Mouse (Mus musculus) stomach, embryonic 14.5 days (tissue): Measurements from ENCODE around the gene Tfap4. TPM values are rescaled to one million over a fixed set of nuclear protein-coding genes. Genes with fewer than 3 reads are reported as not detected.
"Not testable (repeated sequence)": the region's sequence is repeated elsewhere in the genome, so short reads cannot be mapped to it uniquely, and the experiment has no call there.

Source experiments
- ATAC-seq: fragments of 200-750 bp; cut with Nextera tagmentation; 2 replicates; pipeline ENCODE4 v1.8.0; 2017; ENCODE audit warnings: low read depth, moderate TSS enrichment; ENCODE audit not compliant: insufficient number of reproducible peaks, insufficient read depth, low FRiP score
- H3K27ac ChIP-seq: fragments of 300-500 bp; sonication (generic); 2 replicates; pipeline ENCODE4 v1.5.1; 2014; ENCODE audit warnings: mild to moderate bottlenecking, low read length, moderate library complexity, mixed read lengths
- H3K27me3 ChIP-seq: fragments of 300-500 bp; sonication (generic); 2 replicates; pipeline ENCODE4 v1.6.1; 2014; ENCODE audit warnings: low read length, control low read depth, mixed read lengths; ENCODE audit not compliant: control insufficient read depth, insufficient read depth
- H3K36me3 ChIP-seq: fragments of 300-500 bp; sonication (generic); 2 replicates; pipeline ENCODE4 v1.6.1; 2014; ENCODE audit warnings: mild to moderate bottlenecking, control low read depth, low read length, moderate library complexity, mixed read lengths; ENCODE audit not compliant: control insufficient read depth, insufficient read depth
- H3K4me1 ChIP-seq: fragments of 300-500 bp; sonication (generic); 2 replicates; pipeline ENCODE4 v1.6.1; 2014; ENCODE audit warnings: low read length, control low read depth, mixed read lengths; ENCODE audit not compliant: control insufficient read depth, insufficient read depth
- H3K4me2 ChIP-seq: fragments of 300-500 bp; sonication (generic); replicated peaks from 2 replicates; pipeline ENCODE4 v1.6.1; 2014; ENCODE audit warnings: low read depth, low read length, control low read depth
- H3K4me3 ChIP-seq: fragments of 300-500 bp; sonication (generic); 2 replicates; pipeline ENCODE4 v1.5.1; 2014; ENCODE audit warnings: low read depth, low read length, control low read depth
- H3K9ac ChIP-seq: fragments of 300-500 bp; sonication (generic); replicated peaks from 2 replicates; pipeline ENCODE4 v1.6.1; 2014; ENCODE audit warnings: low read depth, mild to moderate bottlenecking, control low read depth, low read length, moderate library complexity, mixed read lengths
- H3K9me3 ChIP-seq: fragments of 300-500 bp; sonication (generic); 2 replicates; pipeline ENCODE4 v1.6.1; 2016; ENCODE audit warnings: low read depth, low read length, control low read depth; ENCODE audit not compliant: control insufficient read depth
- WGBS: fragments of 180-500 bp; shearing (Covaris S2); extraction: QIAGEN DNeasy Blood & Tissue Kit; methylation state at CpG from one replicate; pipeline ENCODE4 v1.1.7; 2014; 5-methylcytosine and 5-hydroxymethylcytosine counted together
- polyA plus RNA-seq: library from polyadenylated mRNA; unstranded; fragments of >200 nt; fragmentation: Nextera tagmentation; extraction: Ambion mirVana; gene quantifications from 2 replicates; pipeline ENCODE4 v1.2.1, GENCODE M21; 2014

Tfap4 gene
- polyA plus RNA-seq, 1 experiment from 2014 or later = 24.9 TPM

- WGBS = 39% methylated on average over 7 of the region's 7 CpGs
- H3K9me3 ChIP-seq = no peaks in the 10 kb centered on the region; the same call in 1 of the 2 replicates
- H3K4me1 ChIP-seq = 0 out of 2 replicates have a peak, but pooled peaks cover 4% of the 10 kb centered on the region
- no peak overlapping the region for H3K4me3 ChIP-seq
- H3K27me3 ChIP-seq = no peaks in the 10 kb centered on the region
- H3K9ac ChIP-seq = no peak overlapping the region
- H3K4me2 ChIP-seq = 0 out of 2 replicates have a peak overlapping the region, but pooled peaks have one; percentile 2
- H3K36me3 ChIP-seq = peaks cover 18% of the 10 kb centered on the region
- ATAC-seq = no peak
- no peak overlapping the region for H3K27ac ChIP-seq
Measured at GRCm38 (mm10) chr16:4542236-4542774, 17.3 kb downstream of the Tfap4 start.

GRCm38 (mm10) chr16:4541501-4542198 lies 18.0 kb downstream of the Tfap4 start, which contains the start of gene Srl:
Gene Srl, minus strand, starts transcription at chr16:4541816.
- H3K9ac ChIP-seq = peak within 1 kb of the TSS; percentile 50
- H3K4me2 ChIP-seq = peak within 1 kb of the TSS; percentile 48
- peak within 1 kb of the TSS; percentile 15; the same call in 1 of the 2 replicates for H3K27ac ChIP-seq
- peak; percentile 96 for ATAC-seq
- H3K27me3 ChIP-seq = no peaks in the 10 kb centered on the region
- WGBS = under 1% methylated on average over 43 of the region's 43 CpGs
- 0 out of 2 replicates have a peak, but pooled peaks cover 4% of the 10 kb centered on the region for H3K4me1 ChIP-seq
- peak within 1 kb of the TSS; percentile 45 for H3K4me3 ChIP-seq
- H3K9me3 ChIP-seq = no peaks in the 10 kb centered on the region; the same call in 1 of the 2 replicates
- H3K36me3 ChIP-seq = peaks cover 11% of the 10 kb centered on the region

GRCm38 (mm10) chr16:4541033-4541432 lies 18.6 kb downstream of the Tfap4 start:
- peak overlapping the region; percentile 48 for H3K4me2 ChIP-seq
- H3K27ac ChIP-seq = peak overlapping the region; percentile 15; the same call in 1 of the 2 replicates
- peak overlapping the region; percentile 45 for H3K4me3 ChIP-seq
- H3K4me1 ChIP-seq = 0 out of 2 replicates have a peak, but pooled peaks cover 4% of the 10 kb centered on the region
- peaks cover 11% of the 10 kb centered on the region for H3K36me3 ChIP-seq
- H3K9ac ChIP-seq = peak overlapping the region; percentile 50
- no peaks in the 10 kb centered on the region for H3K27me3 ChIP-seq
- H3K9me3 ChIP-seq = no peaks in the 10 kb centered on the region; the same call in 1 of the 2 replicates
- WGBS = 64% methylated on average over 4 of the region's 4 CpGs
- ATAC-seq = no peak

DNA sequence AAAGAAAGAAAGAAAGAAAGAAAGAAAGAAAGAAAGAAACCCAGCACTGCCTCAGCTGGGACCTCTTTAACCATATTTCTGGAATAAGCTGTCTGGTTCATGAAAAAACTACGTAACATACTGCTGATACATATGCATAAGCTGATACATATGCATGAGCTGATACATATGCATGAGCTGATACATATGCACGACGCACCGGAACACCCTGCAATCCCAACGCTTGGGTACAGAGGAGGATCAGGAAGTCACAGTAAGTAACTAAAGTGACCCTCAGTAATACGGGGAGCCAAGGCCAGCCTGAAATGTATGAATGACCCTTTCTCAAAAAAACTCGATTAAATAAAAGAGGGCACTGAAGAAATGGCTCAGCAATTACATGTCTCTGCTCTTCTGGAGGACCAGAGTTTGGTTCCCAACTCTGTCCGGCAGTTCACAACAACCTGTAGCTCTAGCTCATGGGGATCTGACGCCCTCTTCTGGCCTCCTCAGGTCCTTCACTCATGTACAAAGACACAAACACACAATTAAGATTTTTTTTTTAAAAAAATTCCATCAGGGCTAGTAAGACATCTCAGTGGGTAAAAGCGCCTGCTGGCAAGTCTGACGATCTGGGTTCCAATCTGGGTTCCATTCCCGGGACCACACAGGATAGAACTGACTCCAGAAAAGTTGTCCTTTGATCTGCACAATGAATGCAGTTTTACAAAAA lies 19.4 kb downstream of the Tfap4 start:
- no peak for ATAC-seq
- no peak overlapping the region for H3K27ac ChIP-seq
- H3K36me3 ChIP-seq = peaks cover 5% of the 10 kb centered on the region
- H3K4me2 ChIP-seq = no peak overlapping the region
- H3K4me3 ChIP-seq = no peak overlapping the region
- H3K27me3 ChIP-seq = no peaks in the 10 kb centered on the region
- H3K9me3 ChIP-seq = no peaks in the 10 kb centered on the region; the same call in 1 of the 2 replicates
- no peak overlapping the region for H3K9ac ChIP-seq
- 0 out of 2 replicates have a peak, but pooled peaks cover 4% of the 10 kb centered on the region for H3K4me1 ChIP-seq
- 87% methylated on average over 12 of the region's 12 CpGs for WGBS

DNA sequence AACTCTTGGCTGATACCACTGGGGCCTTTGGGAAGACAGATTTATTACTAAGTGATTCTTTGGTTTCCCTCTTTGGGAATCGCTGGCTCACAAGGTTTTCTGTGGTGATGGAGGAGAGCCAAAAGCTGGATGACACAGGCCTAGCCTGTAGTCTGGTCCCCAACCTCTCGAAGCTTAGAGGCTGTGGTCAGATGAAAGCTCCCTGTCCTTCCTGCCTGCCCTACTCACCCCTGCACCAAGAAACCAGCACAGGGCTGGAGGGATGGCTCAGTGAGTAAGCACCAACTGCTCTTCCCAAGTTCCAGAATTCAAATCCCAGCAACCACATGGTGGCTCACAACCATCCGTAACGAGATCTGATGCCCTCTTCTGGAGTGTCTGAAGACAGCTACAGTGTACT lies 20.1 kb downstream of the Tfap4 start:
- no peak overlapping the region for H3K4me2 ChIP-seq
- no peak overlapping the region for H3K27ac ChIP-seq
- H3K9ac ChIP-seq = no peak overlapping the region
- no peaks in the 10 kb centered on the region for H3K27me3 ChIP-seq
- no peaks in the 10 kb centered on the region for H3K36me3 ChIP-seq
- 91% methylated on average over 4 of the region's 4 CpGs for WGBS
- H3K4me3 ChIP-seq = no peak overlapping the region
- no peaks in the 10 kb centered on the region; the same call in 1 of the 2 replicates for H3K9me3 ChIP-seq
- 0 out of 2 replicates have a peak, but pooled peaks cover 4% of the 10 kb centered on the region for H3K4me1 ChIP-seq
- no peak for ATAC-seq

GRCm38 (mm10) chr16:4537616-4538358 lies 21.9 kb downstream of the Tfap4 start:
- Histone ChIP-seq H3K27ac (no peak overlapping the region), H3K36me3 (no peaks in the 10 kb centered on the region), H3K9ac (no peak overlapping the region), H3K27me3 (no peaks in the 10 kb centered on the region), H3K4me3 (no peak overlapping the region), H3K4me1 (0 out of 2 replicates have a peak, but pooled peaks cover 4% of the 10 kb centered on the region), H3K4me2 (no peak overlapping the region), H3K9me3 (no peaks in the 10 kb centered on the region; the same call in 1 of the 2 replicates)
- ATAC-seq = no peak
- 59% methylated on average over 3 of the region's 3 CpGs for WGBS

DNA sequence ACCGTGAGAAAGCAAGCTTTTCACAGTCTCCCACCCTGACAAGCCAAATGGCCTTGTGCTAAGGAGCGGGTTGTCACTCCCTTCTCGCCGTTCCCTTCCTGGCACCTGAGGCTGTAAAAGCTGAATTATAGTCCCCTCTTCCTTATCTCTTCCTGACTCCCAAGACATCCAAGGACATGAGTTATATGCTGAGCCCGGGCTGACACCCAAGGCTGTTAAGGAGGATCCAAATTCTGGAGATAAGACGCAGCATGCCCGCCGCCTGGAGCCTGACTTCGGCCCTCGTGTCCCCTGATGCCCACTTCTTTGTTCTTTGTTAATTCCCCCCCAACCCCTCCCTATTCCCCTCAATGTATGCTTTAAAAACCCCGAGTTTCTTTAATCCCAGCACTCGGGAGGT lies 32.3 kb downstream of the Tfap4 start:
- H3K27me3 ChIP-seq, H3K4me2 ChIP-seq, H3K9me3 ChIP-seq, H3K4me1 ChIP-seq, ATAC-seq, H3K36me3 ChIP-seq, H3K27ac ChIP-seq, H3K4me3 ChIP-seq, H3K9ac ChIP-seq: not testable (repeated sequence)
- 89% methylated on average over 12 of the region's 12 CpGs for WGBS
